Mouse (Mus musculus): Measurements from ENCODE around the gene Ccdc153. TPM values are rescaled to one million over a fixed set of nuclear protein-coding genes. Genes with fewer than 3 reads are reported as not detected.

The Ccdc153 gene
- total and polyA plus RNA-seq, 2 experiments from 2014 or later = 3.5 to 7.0 TPM

DNA sequence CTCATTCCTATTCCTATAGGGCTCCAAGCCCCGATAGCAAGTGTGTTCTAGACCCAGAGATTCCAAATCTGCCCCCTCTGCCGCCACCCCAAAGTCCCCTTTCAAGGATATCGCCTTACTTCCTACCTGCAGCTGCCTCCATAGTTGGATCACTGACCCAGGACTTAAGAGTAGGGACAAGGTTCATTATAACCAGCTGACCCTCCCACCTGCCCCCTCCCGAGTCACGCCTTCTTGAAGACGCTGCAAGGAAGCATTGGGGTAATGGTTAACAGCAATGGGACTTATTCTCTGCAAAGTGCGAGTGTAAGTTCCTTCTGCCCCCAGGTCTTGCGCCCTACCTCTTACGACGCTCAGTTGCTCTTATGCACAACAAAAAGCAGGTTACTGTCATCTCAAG, 10.8 kb downstream of the Ccdc153 start, which contains the start of gene Pdzd3:
Pdzd3 (minus strand) TSS at position 158 of the 400 bp plus-strand sequence.
- Histone ChIP-seq H3K9me3 (ENCODE audit: low read length) (no peaks in the 10 kb centered on the region), H3K36me3 (ENCODE audit: insufficient read depth) (no peaks in the 10 kb centered on the region; the same call in 1 of the 2 replicates), H3K9ac (no peak within 1 kb of the TSS), H3K27me3 (ENCODE audit: insufficient read depth, low read length) (no peaks in the 10 kb centered on the region), H3K4me1 (ENCODE audit: insufficient read depth) (peaks cover 12% of the 10 kb centered on the region), H3K27ac (ENCODE audit: low read depth, low read length) (0 out of 2 replicates have a peak within 1 kb of the TSS, but pooled peaks have one; percentile 29), H3K4me2 (ENCODE audit: low read depth) (no peak within 1 kb of the TSS), H3K4me3 (ENCODE audit: low read depth, low read length) (no peak within 1 kb of the TSS)
- TF ChIP-seq CTCF (IDR thresholded peaks at IDR 0.05; ENCODE audit: low read depth) = no peak
- WGBS = 89% methylated on average over 10 of the region's 10 CpGs
- ATAC-seq (no peak), DNase-seq (no peak)

DNA sequence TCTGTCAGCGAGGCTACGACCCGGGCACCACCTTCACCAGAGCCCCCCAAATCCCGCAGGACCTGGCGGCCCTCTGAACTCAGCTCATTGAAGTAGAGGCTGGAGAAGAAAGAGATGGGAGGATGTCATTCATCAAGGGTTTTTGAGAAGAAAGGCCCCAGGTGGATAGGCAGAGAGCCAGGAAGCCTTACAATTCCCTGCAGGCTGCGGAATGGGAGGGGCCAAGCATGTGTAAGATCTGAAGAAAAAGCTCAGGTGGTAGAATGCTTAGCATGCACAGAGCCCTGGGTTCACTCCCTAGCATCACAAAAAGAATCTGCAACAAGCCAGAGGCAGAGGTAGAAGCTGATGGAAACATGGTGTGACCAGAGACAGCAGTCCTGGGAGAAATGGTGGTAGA, 13.0 kb downstream of the Ccdc153 start:
- TF ChIP-seq CTCF (IDR thresholded peaks at IDR 0.05; ENCODE audit: low read depth) = no peak
- DNase-seq (no peak), ATAC-seq (no peak)
- H3K27me3 ChIP-seq (ENCODE audit: insufficient read depth, low read length) = no peaks in the 10 kb centered on the region
- no peaks in the 10 kb centered on the region for H3K9me3 ChIP-seq (ENCODE audit: low read length)
- no peak overlapping the region for H3K4me2 ChIP-seq (ENCODE audit: low read depth)
- H3K36me3 ChIP-seq (ENCODE audit: insufficient read depth) = no peaks in the 10 kb centered on the region; the same call in 1 of the 2 replicates
- H3K4me3 ChIP-seq (ENCODE audit: low read depth, low read length) = no peak overlapping the region
- H3K9ac ChIP-seq = no peak overlapping the region
- 0 out of 2 replicates have a peak overlapping the region, but pooled peaks have one; percentile 66 for H3K27ac ChIP-seq (ENCODE audit: low read depth, low read length)
- 57% methylated on average over 6 of the region's 6 CpGs for WGBS
- peaks cover 12% of the 10 kb centered on the region for H3K4me1 ChIP-seq (ENCODE audit: insufficient read depth)

DNA sequence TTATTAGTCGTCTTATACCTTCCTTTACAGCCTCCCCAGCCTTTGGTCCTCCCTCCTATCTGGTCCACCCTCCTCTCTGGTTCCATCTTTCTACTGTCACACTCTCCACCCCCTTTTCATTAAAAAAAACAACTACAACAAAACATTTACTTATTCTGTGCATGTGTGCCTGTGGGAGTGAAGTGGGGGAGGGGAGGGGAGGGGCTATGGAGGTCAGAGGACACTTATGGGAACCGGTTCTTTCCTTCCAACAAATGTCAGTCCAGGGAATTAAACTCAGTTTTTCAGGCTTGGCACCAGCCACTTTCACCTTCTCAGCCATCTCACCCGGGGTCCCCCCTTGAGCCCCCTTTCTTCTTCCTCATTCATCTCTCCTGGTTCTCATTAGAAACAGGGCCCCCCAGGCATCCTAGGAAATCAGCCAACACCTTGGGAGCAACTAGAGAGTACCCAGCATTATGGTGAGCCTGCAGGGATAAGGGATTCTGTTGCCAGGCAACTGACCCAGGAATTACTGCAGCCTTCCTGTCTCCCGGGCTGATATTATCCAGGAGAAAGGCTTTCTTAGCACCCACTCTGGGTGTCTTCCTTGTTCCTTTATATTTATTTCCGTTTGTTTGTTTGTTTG, 14.1 kb downstream of the Ccdc153 start:
- H3K9ac ChIP-seq = no peak overlapping the region
- WGBS = 3% methylated on average over 5 of the region's 5 CpGs
- DNase-seq (peak; percentile 53), ATAC-seq (peak; percentile 71; the same call in 1 of the 2 replicates)
- no peaks in the 10 kb centered on the region; the same call in 1 of the 2 replicates for H3K36me3 ChIP-seq (ENCODE audit: insufficient read depth)
- peaks cover 12% of the 10 kb centered on the region for H3K4me1 ChIP-seq (ENCODE audit: insufficient read depth)
- no peaks in the 10 kb centered on the region for H3K27me3 ChIP-seq (ENCODE audit: insufficient read depth, low read length)
- no peak overlapping the region for H3K4me2 ChIP-seq (ENCODE audit: low read depth)
- no peaks in the 10 kb centered on the region for H3K9me3 ChIP-seq (ENCODE audit: low read length)
- no peak overlapping the region for H3K4me3 ChIP-seq (ENCODE audit: low read depth, low read length)
- no peak for TF ChIP-seq CTCF (IDR thresholded peaks at IDR 0.05; ENCODE audit: low read depth)
- H3K27ac ChIP-seq (ENCODE audit: low read depth, low read length) = peak overlapping the region; percentile 66

DNA sequence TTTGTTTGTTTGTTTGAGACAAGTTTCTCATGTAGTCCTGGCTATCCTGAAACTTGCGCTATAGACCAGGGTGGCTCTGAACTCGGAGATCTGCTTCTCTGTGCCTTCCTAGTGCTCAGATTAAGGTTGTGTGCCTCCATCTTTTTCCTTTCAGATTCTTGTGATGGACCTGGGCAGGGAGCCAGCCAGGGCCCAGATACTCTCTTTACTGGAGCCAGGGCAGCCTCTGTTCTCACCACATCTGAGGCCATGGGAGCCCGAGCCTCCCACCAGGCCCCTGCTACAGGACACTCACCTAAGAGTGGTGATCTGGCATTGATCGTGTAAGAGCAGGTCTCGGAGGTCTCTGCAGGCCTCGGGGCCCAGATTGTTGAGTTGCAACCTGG, 14.7 kb downstream of the Ccdc153 start:
- DNase-seq (no peak), ATAC-seq (no peak)
- Histone ChIP-seq H3K4me3 (ENCODE audit: low read depth, low read length) (no peak overlapping the region), H3K4me2 (ENCODE audit: low read depth) (no peak overlapping the region), H3K9me3 (ENCODE audit: low read length) (no peaks in the 10 kb centered on the region), H3K4me1 (ENCODE audit: insufficient read depth) (peaks cover 12% of the 10 kb centered on the region), H3K36me3 (ENCODE audit: insufficient read depth) (no peaks in the 10 kb centered on the region; the same call in 1 of the 2 replicates), H3K27me3 (ENCODE audit: insufficient read depth, low read length) (no peaks in the 10 kb centered on the region), H3K9ac (no peak overlapping the region), H3K27ac (ENCODE audit: low read depth, low read length) (peak overlapping the region; percentile 66)
- 22% methylated on average over 6 of the region's 6 CpGs for WGBS
- no peak for TF ChIP-seq CTCF (IDR thresholded peaks at IDR 0.05; ENCODE audit: low read depth)

DNA sequence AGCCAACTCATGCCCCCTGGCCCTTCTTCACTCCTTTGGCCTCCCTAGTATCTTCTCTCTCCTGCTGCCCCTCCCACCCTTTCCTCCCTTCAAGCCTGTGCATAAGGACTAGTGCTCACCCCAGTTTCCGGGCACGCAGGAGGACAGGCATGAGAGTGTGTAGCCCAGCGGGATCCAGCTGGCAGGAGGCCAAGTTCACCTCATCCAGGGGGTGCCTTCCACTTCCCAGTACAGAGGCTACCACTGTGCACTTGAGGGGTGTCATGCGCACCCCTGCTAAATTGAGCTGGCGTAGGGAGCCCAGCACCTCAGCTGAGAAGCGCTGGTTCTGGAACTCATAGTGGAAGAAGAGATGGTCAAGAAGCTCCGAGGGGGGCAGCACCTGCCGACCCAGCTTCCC, 15.7 kb downstream of the Ccdc153 start:
- no peak overlapping the region for H3K9ac ChIP-seq
- H3K36me3 ChIP-seq (ENCODE audit: insufficient read depth) = no peaks in the 10 kb centered on the region; the same call in 1 of the 2 replicates
- H3K27me3 ChIP-seq (ENCODE audit: insufficient read depth, low read length) = no peaks in the 10 kb centered on the region
- peaks cover 8% of the 10 kb centered on the region for H3K4me1 ChIP-seq (ENCODE audit: insufficient read depth)
- no peak overlapping the region for H3K4me2 ChIP-seq (ENCODE audit: low read depth)
- TF ChIP-seq CTCF (IDR thresholded peaks at IDR 0.05; ENCODE audit: low read depth) = no peak
- no peak for DNase-seq
- WGBS = 75% methylated on average over 8 of the region's 8 CpGs
- H3K27ac ChIP-seq (ENCODE audit: low read depth, low read length) = no peak overlapping the region
- ATAC-seq = no peak
- H3K9me3 ChIP-seq (ENCODE audit: low read length) = no peaks in the 10 kb centered on the region
- no peak overlapping the region for H3K4me3 ChIP-seq (ENCODE audit: low read depth, low read length)

DNA sequence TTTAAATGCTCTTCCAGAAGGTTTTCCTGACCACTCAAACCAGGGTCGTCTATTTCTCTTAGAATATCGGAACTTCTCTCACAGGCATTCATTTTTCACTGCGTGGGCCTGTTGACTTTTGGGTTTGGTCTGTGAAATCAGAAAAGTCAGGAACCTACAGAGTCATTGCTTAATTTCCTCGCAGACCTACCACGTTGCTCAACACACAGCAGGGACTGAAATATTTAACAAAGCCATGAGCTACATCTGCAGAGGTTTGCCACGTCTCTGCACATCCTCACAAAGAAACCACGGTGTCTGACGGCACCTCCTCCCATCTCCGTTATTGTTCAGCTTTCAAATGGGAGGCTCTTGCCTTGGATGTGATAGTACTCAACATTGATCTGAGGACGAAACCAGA, 18.5 kb downstream of the Ccdc153 start:
- Histone ChIP-seq H3K4me2 (ENCODE audit: low read depth) (no peak overlapping the region), H3K4me1 (ENCODE audit: insufficient read depth) (peaks cover 8% of the 10 kb centered on the region), H3K36me3 (ENCODE audit: insufficient read depth) (no peaks in the 10 kb centered on the region), H3K27ac (ENCODE audit: low read depth, low read length) (no peak overlapping the region), H3K27me3 (ENCODE audit: insufficient read depth, low read length) (no peaks in the 10 kb centered on the region), H3K9ac (no peak overlapping the region), H3K9me3 (ENCODE audit: low read length) (no peaks in the 10 kb centered on the region), H3K4me3 (ENCODE audit: low read depth, low read length) (no peak overlapping the region)
- ATAC-seq (no peak), DNase-seq (no peak)
- no peak for TF ChIP-seq CTCF (IDR thresholded peaks at IDR 0.05; ENCODE audit: low read depth)
- 77% methylated on average over 10 of the region's 10 CpGs for WGBS

DNA sequence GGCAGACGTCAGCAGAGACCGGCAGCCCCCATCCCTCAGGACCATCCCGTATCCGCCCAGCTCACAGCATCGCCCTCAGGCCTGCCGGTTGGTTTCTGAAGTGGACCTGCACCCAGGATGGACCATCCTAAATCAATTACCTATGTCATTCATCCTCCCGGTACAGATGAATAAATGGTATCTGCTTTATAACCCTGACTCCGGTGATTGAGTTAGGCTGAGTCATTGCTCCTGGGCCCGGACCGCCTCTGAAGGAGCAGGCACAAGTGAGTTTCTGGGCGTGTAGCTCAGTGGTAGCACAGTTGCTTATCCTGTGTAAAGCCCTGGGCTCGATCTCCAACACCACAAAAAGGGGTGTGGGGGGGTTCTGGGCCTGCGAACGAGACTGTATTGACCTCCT, 20.9 kb downstream of the Ccdc153 start:
- H3K27ac ChIP-seq (ENCODE audit: low read depth, low read length) = no peak overlapping the region
- DNase-seq (no peak), ATAC-seq (no peak)
- no peaks in the 10 kb centered on the region for H3K27me3 ChIP-seq (ENCODE audit: insufficient read depth, low read length)
- 88% methylated on average over 14 of the region's 14 CpGs for WGBS
- H3K4me1 ChIP-seq (ENCODE audit: insufficient read depth) = peaks cover 4% of the 10 kb centered on the region; the same call in 1 of the 2 replicates
- no peaks in the 10 kb centered on the region for H3K9me3 ChIP-seq (ENCODE audit: low read length)
- no peak overlapping the region for H3K4me3 ChIP-seq (ENCODE audit: low read depth, low read length)
- H3K9ac ChIP-seq = no peak overlapping the region
- H3K4me2 ChIP-seq (ENCODE audit: low read depth) = no peak overlapping the region
- H3K36me3 ChIP-seq (ENCODE audit: insufficient read depth) = no peaks in the 10 kb centered on the region
- no peak for TF ChIP-seq CTCF (IDR thresholded peaks at IDR 0.05; ENCODE audit: low read depth)

Data from forebrain, postnatal 0 days (tissue).